Mouse (Mus musculus): ENCODE data around the gene Zfp704. TPM values are rescaled to one million over a fixed set of nuclear protein-coding genes. Genes with fewer than 3 reads are reported as not detected.

The Zfp704 gene
- polyA plus RNA-seq, 1 experiment = 17.2 TPM

- Histone ChIP-seq H3K27me3 (ENCODE audit: control insufficient read depth, insufficient read depth, low read length) (no peaks in the 10 kb centered on the region), H3K4me1 (ENCODE audit: control insufficient read depth, insufficient read depth, low read length) (no peaks in the 10 kb centered on the region), H3K36me3 (ENCODE audit: control insufficient read depth, insufficient read depth, low read length) (no peaks in the 10 kb centered on the region), H3K4me3 (ENCODE audit: control insufficient read depth, low read depth, low read length) (no peak overlapping the region), H3K27ac (ENCODE audit: control insufficient read depth, insufficient read depth, low read depth, low read length) (no peak overlapping the region)
- TF ChIP-seq CTCF (IDR thresholded peaks at IDR 0.05; ENCODE audit: control insufficient read depth, insufficient read depth, insufficient replicate concordance, low read depth, low read length) (no peak), POLR2A (IDR thresholded peaks at IDR 0.05; ENCODE audit: control insufficient read depth, low read depth, low read length) (no peak)
Observed at GRCm38 (mm10) chr3:9598061-9598460, 11.8 kb downstream of the Zfp704 start.

GRCm38 (mm10) chr3:9594457-9594856 is 15.4 kb downstream of the Zfp704 start:
- TF ChIP-seq POLR2A (IDR thresholded peaks at IDR 0.05; ENCODE audit: control insufficient read depth, low read depth, low read length) (no peak), CTCF (IDR thresholded peaks at IDR 0.05; ENCODE audit: control insufficient read depth, insufficient read depth, insufficient replicate concordance, low read depth, low read length) (no peak)

GRCm38 (mm10) chr3:9593832-9594231 is 16.1 kb downstream of the Zfp704 start:
- Histone ChIP-seq H3K4me1 (ENCODE audit: control insufficient read depth, insufficient read depth, low read length) (no peaks in the 10 kb centered on the region), H3K4me3 (ENCODE audit: control insufficient read depth, low read depth, low read length) (no peak overlapping the region), H3K27ac (ENCODE audit: control insufficient read depth, insufficient read depth, low read depth, low read length) (no peak overlapping the region), H3K27me3 (ENCODE audit: control insufficient read depth, insufficient read depth, low read length) (no peaks in the 10 kb centered on the region), H3K36me3 (ENCODE audit: control insufficient read depth, insufficient read depth, low read length) (no peaks in the 10 kb centered on the region)
- TF ChIP-seq POLR2A (IDR thresholded peaks at IDR 0.05; ENCODE audit: control insufficient read depth, low read depth, low read length) = no peak
- TF ChIP-seq CTCF (IDR thresholded peaks at IDR 0.05; ENCODE audit: control insufficient read depth, insufficient read depth, insufficient replicate concordance, low read depth, low read length) = no peak

More at GRCm38 (mm10) chr3:9594457-9594856, 15.4 kb downstream of the Zfp704 start:
- Histone ChIP-seq H3K36me3 (ENCODE audit: control insufficient read depth, insufficient read depth, low read length) (no peaks in the 10 kb centered on the region), H3K4me1 (ENCODE audit: control insufficient read depth, insufficient read depth, low read length) (no peaks in the 10 kb centered on the region), H3K27me3 (ENCODE audit: control insufficient read depth, insufficient read depth, low read length) (no peaks in the 10 kb centered on the region), H3K27ac (ENCODE audit: control insufficient read depth, insufficient read depth, low read depth, low read length) (no peak overlapping the region), H3K4me3 (ENCODE audit: control insufficient read depth, low read depth, low read length) (no peak overlapping the region)

- Histone ChIP-seq H3K27ac (ENCODE audit: control insufficient read depth, insufficient read depth, low read depth, low read length) (no peak overlapping the region), H3K4me1 (ENCODE audit: control insufficient read depth, insufficient read depth, low read length) (no peaks in the 10 kb centered on the region), H3K36me3 (ENCODE audit: control insufficient read depth, insufficient read depth, low read length) (no peaks in the 10 kb centered on the region), H3K4me3 (ENCODE audit: control insufficient read depth, low read depth, low read length) (no peak overlapping the region), H3K27me3 (ENCODE audit: control insufficient read depth, insufficient read depth, low read length) (no peaks in the 10 kb centered on the region)
- TF ChIP-seq POLR2A (IDR thresholded peaks at IDR 0.05; ENCODE audit: control insufficient read depth, low read depth, low read length) = no peak
- no peak for TF ChIP-seq CTCF (IDR thresholded peaks at IDR 0.05; ENCODE audit: control insufficient read depth, insufficient read depth, insufficient replicate concordance, low read depth, low read length)
Observed at GRCm38 (mm10) chr3:9591416-9592110, 18.3 kb downstream of the Zfp704 start.

- no peak for TF ChIP-seq CTCF (IDR thresholded peaks at IDR 0.05; ENCODE audit: control insufficient read depth, insufficient read depth, insufficient replicate concordance, low read depth, low read length)
- no peak for TF ChIP-seq POLR2A (IDR thresholded peaks at IDR 0.05; ENCODE audit: control insufficient read depth, low read depth, low read length)
- Histone ChIP-seq H3K27me3 (ENCODE audit: control insufficient read depth, insufficient read depth, low read length) (no peaks in the 10 kb centered on the region), H3K27ac (ENCODE audit: control insufficient read depth, insufficient read depth, low read depth, low read length) (no peak overlapping the region), H3K4me1 (ENCODE audit: control insufficient read depth, insufficient read depth, low read length) (no peaks in the 10 kb centered on the region), H3K36me3 (ENCODE audit: control insufficient read depth, insufficient read depth, low read length) (no peaks in the 10 kb centered on the region), H3K4me3 (ENCODE audit: control insufficient read depth, low read depth, low read length) (no peak overlapping the region)
Observed at GRCm38 (mm10) chr3:9588635-9589034, 21.2 kb downstream of the Zfp704 start.

- no peaks in the 10 kb centered on the region for H3K36me3 ChIP-seq (ENCODE audit: control insufficient read depth, insufficient read depth, low read length)
- no peak overlapping the region for H3K4me3 ChIP-seq (ENCODE audit: control insufficient read depth, low read depth, low read length)
- TF ChIP-seq POLR2A (IDR thresholded peaks at IDR 0.05; ENCODE audit: control insufficient read depth, low read depth, low read length) (no peak), CTCF (IDR thresholded peaks at IDR 0.05; ENCODE audit: control insufficient read depth, insufficient read depth, insufficient replicate concordance, low read depth, low read length) (no peak)
Observed at GRCm38 (mm10) chr3:9587304-9587703, 22.6 kb downstream of the Zfp704 start.

GRCm38 (mm10) chr3:9583516-9583915 is 26.4 kb downstream of the Zfp704 start:
- H3K4me3 ChIP-seq (ENCODE audit: control insufficient read depth, low read depth, low read length) = no peak overlapping the region
- H3K4me1 ChIP-seq (ENCODE audit: control insufficient read depth, insufficient read depth, low read length) = no peaks in the 10 kb centered on the region
- no peaks in the 10 kb centered on the region for H3K27me3 ChIP-seq (ENCODE audit: control insufficient read depth, insufficient read depth, low read length)
- H3K36me3 ChIP-seq (ENCODE audit: control insufficient read depth, insufficient read depth, low read length) = no peaks in the 10 kb centered on the region
- H3K27ac ChIP-seq (ENCODE audit: control insufficient read depth, insufficient read depth, low read depth, low read length) = no peak overlapping the region
- TF ChIP-seq POLR2A (IDR thresholded peaks at IDR 0.05; ENCODE audit: control insufficient read depth, low read depth, low read length) = no peak
- no peak for TF ChIP-seq CTCF (IDR thresholded peaks at IDR 0.05; ENCODE audit: control insufficient read depth, insufficient read depth, insufficient replicate concordance, low read depth, low read length)

More at GRCm38 (mm10) chr3:9587304-9587703, 22.6 kb downstream of the Zfp704 start:
- Histone ChIP-seq H3K27ac (ENCODE audit: control insufficient read depth, insufficient read depth, low read depth, low read length) (no peak overlapping the region), H3K4me1 (ENCODE audit: control insufficient read depth, insufficient read depth, low read length) (no peaks in the 10 kb centered on the region), H3K27me3 (ENCODE audit: control insufficient read depth, insufficient read depth, low read length) (no peaks in the 10 kb centered on the region)
